Mouse (Mus musculus) myocyte (in vitro differentiated cells): Measurements from ENCODE around the gene Kcnb1.

Experiments used
- MYOD1 ChIP-seq, 3 experiments: IDR thresholded peaks; one replicate each; pipeline ENCODE4 v1.6.1; 2011; ENCODE audit warnings: control low read depth in 2 of 3, low read depth in 2 of 3, mild to moderate bottlenecking in 2 of 3, moderate library complexity in 1 of 3; ENCODE audit not compliant: insufficient read length in 2 of 3, control insufficient read depth in 1 of 3
- POLR2A ChIP-seq: IDR thresholded peaks from one replicate; pipeline ENCODE4 v1.6.1; 2011; ENCODE audit warnings: low read depth, mild to moderate bottlenecking, control low read depth, moderate library complexity; ENCODE audit not compliant: insufficient read length
- USF1 ChIP-seq: IDR thresholded peaks from one replicate; pipeline ENCODE4 v1.6.1; 2011; ENCODE audit warnings: low read depth, mild to moderate bottlenecking, control low read depth, moderate library complexity

DNA sequence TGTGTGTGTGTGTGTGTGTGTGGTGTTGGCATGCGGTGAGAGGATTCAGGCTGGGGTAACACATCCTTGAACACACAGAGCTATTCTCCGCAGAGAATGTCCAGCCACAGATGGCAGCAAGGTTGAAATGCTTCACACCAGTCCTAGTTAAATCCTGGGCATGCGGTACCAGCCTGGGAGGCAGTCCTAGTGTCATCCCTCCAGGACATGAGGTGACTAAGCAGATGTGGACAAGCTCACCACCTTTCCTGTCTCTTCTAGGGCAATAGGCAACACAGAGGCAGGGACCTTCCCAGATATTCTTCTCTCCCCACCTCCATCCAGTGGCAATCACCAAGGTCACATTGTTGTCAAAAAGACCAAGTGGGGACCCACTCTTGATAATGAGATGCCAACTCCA is 47.7 kb downstream of the Kcnb1 start:
- TF ChIP-seq MYOD1 (IDR thresholded peaks at IDR 0.05; ENCODE audit: control insufficient read depth in 1 of 3, insufficient read length in 2 of 3, low read depth in 2 of 3) (no peak), POLR2A (no peak), USF1 (no peak)
